Mouse (Mus musculus): Measurements from ENCODE around the gene Sh2b3.

The Sh2b3 gene

DNA sequence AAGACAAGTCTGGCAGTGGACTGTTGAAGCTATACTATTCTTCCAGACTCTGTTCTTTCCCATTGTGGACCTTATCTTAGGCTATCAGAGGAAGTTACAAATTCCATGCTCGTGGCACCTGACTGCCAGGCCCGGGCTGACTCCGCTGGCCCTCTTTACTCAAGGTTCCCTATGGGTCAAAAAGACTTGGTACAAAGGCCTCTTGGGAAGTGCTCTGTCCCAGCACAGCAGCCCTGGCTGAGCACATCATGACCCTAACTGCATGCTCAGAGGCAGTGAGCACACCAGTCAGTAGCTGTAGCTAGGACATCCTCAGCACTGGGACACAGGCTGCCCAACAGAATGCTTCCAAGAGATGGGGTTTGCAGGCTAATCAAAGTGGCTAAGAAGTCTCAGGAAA lies 16.8 kb downstream of the Sh2b3 start:
- CTCF ChIA-PET = interaction anchor here in 3 of 4 experiments (0.6 to 1.2 kb wide), 6 partner anchors 8 to 402 kb away, joined by 3 to 17 read pairs (median 3); no protein-coding TSS in a partner anchor
- POLR2A ChIA-PET = interaction anchor here in 2 of 4 experiments (0.7 to 4.6 kb wide), 11 partner anchors 9 to 181 kb away, joined by 3 to 21 read pairs (median 4); partner anchors contain the start of gene Sh2b3 (in 1 of the 2)

DNA sequence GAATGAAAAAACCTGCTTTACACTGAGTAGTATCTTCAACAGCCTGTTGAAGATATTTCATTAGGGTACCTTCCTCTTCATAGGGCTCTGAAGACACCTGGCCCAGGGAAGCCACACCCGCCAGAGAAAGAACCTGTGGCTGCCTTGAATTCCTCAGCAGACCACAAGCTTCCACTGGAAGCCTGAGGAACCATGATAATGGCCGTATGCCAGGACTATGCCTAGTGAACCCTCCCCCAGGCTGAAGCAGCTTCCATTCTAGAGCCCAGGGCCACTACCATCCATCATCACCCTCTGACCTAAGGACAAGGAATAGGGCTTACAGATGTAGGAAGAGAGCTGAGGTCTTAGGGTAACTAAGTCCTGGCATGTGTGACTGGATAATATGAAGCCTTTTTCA lies 17.3 kb downstream of the Sh2b3 start:
- POLR2A ChIA-PET = interaction anchor here in 3 of 4 experiments (0.6 to 4.6 kb wide), 9 partner anchors 9 to 73 kb away, joined by 3 to 21 read pairs (median 4); partner anchors contain the start of gene Sh2b3 (in 1 of the 3)
- CTCF ChIA-PET = interaction anchor here in 2 of 4 experiments (0.6 to 1.2 kb wide), 2 partner anchors 8 to 403 kb away, joined by 3 to 4 read pairs; no protein-coding TSS in a partner anchor

DNA sequence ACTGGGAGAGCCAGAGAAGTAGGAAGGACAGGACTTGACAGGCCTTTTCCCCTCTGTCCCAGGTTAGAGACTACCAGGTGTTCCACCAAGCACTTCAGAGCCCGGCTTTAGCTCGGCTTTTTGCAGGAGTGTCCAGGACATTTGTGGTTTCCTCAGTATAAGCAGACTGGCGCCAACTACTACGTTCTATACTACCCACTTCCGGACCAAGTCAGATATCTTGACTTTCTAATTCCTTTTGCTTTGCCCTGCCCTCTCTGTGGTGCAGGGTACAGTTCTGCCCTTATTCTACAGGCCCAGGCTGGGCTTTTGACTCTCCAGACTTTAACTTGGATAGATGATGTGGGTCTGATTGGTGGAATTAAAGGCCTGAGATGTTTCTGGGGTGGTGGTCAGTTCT lies 17.9 kb downstream of the Sh2b3 start:
- ChIA-PET CTCF (interaction anchor here in 1 of 4 experiments (0.7 to 1.2 kb wide), 2 partner anchors 9 to 10 kb away, joined by 3 to 5 read pairs; no protein-coding TSS in a partner anchor), POLR2A (interaction anchor here in 3 of 4 experiments (0.6 to 5.1 kb wide), 8 partner anchors 8 to 74 kb away, joined by 3 to 39 read pairs (median 16); partner anchors contain the start of gene Sh2b3 (in 2 of the 3))

DNA sequence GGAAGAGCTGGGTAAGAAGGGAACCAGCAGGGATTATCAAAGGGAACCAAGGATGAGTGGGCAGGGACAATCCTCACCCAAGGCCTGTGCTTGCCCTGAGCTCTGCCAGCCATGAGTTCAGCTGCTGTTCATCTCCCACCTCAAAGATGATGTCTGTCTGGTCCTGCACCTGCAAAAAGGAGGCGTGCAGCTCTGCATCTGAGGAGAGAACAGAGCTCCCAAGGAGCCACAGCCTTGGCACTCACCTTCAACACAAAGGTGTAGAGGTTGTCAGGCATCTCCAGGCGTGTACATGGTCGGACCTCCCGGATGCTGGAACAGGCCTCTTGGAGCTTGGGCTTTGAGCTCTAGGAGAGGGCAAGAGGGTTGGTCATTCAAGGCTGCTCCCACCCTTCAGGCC lies 18.6 kb downstream of the Sh2b3 start:
- ChIA-PET CTCF (interaction anchor here in 1 of 4 experiments (0.7 to 1.2 kb wide), 2 partner anchors 9 to 10 kb away, joined by 3 to 5 read pairs; no protein-coding TSS in a partner anchor), POLR2A (interaction anchor here in 2 of 4 experiments (0.8 to 5.1 kb wide), 7 partner anchors 8 to 45 kb away, joined by 3 to 39 read pairs (median 21); partner anchors contain the start of gene Sh2b3 (in 2 of the 2))

DNA sequence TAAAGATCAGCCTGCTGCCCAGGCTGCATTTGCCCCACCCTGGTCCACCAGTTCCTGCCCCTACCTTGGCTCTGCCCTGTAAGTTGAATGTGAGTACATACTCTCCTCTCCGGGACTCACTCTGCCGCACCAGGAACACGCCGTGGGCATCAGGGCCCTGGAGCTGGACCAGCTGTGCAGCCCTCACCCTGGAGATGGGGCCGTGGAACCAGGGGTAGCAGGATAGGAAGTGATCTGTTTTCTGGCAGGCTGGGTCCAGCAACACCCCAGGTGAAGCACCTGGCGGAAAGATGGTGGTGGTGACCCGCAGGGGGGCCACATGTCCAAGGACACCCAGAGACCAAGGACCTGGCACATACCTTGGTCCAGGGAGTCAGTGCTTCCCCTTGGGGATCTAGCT lies 19.0 kb downstream of the Sh2b3 start:
- POLR2A ChIA-PET = interaction anchor here in 3 of 4 experiments (0.7 to 5.1 kb wide), 10 partner anchors 9 to 54 kb away, joined by 3 to 39 read pairs (median 10); partner anchors contain the start of gene Sh2b3 (in 2 of the 3)
- CTCF ChIA-PET = interaction anchor here in 2 of 4 experiments (0.9 to 1.2 kb wide), 2 partner anchors 9 to 52 kb away, joined by 3 to 5 read pairs; no protein-coding TSS in a partner anchor

DNA sequence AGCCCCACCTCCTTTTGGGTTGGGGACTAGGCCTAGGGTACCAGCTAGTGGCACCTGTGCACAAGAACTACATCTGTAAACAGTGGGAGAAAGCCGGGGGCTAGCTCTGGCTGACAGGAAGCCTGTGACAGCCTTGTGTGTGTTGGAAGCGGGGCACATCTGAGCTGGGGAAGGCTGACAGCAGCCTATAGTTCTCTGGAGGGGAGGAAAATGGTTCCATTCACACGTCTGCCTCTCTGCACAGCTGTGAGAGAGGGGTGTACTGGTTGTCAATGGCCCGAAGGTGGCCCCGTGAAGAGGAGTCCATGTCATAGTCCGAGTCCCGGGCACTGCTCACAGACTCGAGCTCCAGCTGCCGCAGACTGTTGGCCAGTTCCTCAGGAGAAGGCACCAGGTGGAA lies 19.9 kb downstream of the Sh2b3 start:
- CTCF ChIA-PET = interaction anchor here (0.6 to 1.5 kb wide), 13 partner anchors 11 to 506 kb away, joined by 3 to 7 read pairs (median 3); no protein-coding TSS in a partner anchor
- POLR2A ChIA-PET = interaction anchor here (0.7 to 5.1 kb wide), 13 partner anchors 10 to 107 kb away, joined by 3 to 39 read pairs (median 4); partner anchors contain the start of genes Sh2b3 (in 3 of the 4), Atxn2 (in 1 of the 4) and Pheta1 (in 1 of the 4)

DNA sequence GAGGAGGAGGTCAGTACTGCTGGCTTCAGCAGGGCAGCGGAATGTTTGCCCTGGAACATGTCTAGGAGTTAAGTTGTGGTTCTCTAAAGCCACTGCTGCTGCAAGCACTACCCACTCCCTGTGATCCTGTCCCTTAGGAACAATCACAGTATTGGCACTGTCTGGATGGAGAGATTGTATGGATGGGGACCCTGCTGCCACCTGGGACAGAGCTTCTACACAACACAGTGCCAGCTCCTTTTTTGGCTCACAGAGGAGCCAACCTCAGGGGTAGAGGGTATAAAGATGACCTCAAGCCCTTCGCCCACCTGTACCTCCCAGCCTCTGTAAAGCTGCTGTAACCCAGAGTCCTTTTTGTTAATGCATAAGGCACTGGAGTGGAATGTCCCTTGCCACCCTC lies 20.8 kb downstream of the Sh2b3 start:
- ChIA-PET CTCF (interaction anchor here (0.8 to 1.5 kb wide), 6 partner anchors 12 to 272 kb away, joined by 3 to 9 read pairs (median 4); no protein-coding TSS in a partner anchor), POLR2A (interaction anchor here (0.6 to 5.1 kb wide), 11 partner anchors 10 to 134 kb away, joined by 3 to 39 read pairs (median 3); partner anchors contain the start of genes Sh2b3 (in 3 of the 4) and Atxn2 (in 1 of the 4))

DNA sequence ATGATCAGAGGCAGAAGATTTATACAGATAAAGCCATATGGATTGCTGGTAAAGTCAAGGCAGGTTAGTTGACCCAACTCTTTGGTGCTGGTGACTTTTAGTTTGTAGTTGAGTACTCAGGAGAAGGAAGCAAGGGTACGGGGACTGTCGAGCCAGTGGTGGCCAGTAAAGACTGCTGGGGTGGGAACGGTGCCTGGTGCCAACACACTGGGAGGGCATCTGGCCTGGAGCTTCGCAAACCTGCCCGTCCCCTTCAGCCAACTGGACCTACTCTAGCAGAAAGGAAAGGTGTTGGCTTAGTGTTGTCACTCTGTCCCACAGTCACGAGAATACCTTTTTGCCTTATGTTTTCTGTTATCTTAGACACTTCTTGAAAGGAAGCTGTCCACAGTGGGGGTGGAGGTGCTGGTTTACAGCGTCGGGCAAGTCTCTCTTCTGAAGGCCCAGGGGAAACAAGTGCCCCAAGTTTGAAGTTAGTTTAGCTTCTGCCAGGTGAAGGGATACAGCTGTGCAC lies 21.5 kb downstream of the Sh2b3 start:
- ChIA-PET POLR2A (interaction anchor here in 3 of 4 experiments (0.8 to 5.1 kb wide), 6 partner anchors 11 to 27 kb away, joined by 3 to 39 read pairs (median 13); partner anchors contain the start of gene Sh2b3 (in 2 of the 3)), CTCF (interaction anchor here in 1 of 4 experiments (1.2 to 1.5 kb wide), 3 partner anchors 30 to 273 kb away, joined by 3 to 5 read pairs (median 4); no protein-coding TSS in a partner anchor)

DNA sequence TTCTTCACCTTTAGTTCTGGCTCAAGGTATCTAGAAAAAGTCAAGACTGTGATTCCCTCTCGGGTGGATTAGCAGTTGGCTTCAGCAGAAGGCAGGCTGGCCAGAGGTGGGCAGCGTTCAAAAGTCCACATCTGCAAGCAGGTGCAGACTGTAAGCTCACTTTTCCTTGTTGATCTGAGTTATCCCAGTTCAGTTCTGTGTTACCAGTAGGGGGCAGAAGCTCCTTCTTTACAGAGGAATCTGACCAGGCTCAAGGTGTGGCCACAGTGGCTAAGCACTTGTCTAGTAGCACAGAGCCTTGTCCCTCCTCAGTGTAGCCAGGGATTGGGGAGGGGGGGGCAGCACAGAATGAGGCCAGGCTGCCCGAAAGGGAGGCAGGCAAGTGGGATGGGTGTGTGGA lies 22.4 kb downstream of the Sh2b3 start:
- ChIA-PET POLR2A (interaction anchor here (0.5 to 5.1 kb wide), 18 partner anchors 8 to 246 kb away, joined by 3 to 39 read pairs (median 4); partner anchors contain the start of gene Sh2b3 (in 2 of the 4)), CTCF (interaction anchor here (0.5 to 1.6 kb wide), 65 partner anchors 8 to 551 kb away, joined by 3 to 13 read pairs (median 3); partner anchors contain the start of gene Sh2b3 (in 2 of the 4))

DNA sequence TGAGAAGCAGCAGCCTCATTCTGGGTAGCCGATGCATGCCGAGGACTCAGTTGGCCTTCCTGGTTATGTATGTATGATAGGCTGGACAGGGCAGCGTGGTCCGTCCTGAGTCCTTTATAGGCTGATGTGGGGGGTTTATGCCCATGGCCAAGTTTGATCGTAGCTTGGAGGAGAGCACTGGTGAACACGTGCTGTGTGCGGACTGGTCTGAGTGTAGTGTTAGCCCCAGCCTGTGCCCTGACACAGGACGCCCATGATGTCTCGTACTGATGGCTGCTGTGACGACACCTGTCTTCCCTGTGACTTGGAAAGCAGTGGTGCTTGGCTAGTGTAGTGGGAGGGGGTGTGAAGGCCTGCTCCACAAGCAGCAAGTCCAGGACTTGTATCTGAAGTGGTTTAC lies 23.7 kb downstream of the Sh2b3 start:
- ChIA-PET POLR2A (interaction anchor here in 3 of 4 experiments (0.9 to 3.9 kb wide), 7 partner anchors 14 to 24 kb away, joined by 3 to 13 read pairs (median 4); no protein-coding TSS in a partner anchor), CTCF (interaction anchor here in 2 of 4 experiments (0.6 to 1.2 kb wide), 2 partner anchors 27 to 37 kb away, joined by 5 read pairs; no protein-coding TSS in a partner anchor)

DNA sequence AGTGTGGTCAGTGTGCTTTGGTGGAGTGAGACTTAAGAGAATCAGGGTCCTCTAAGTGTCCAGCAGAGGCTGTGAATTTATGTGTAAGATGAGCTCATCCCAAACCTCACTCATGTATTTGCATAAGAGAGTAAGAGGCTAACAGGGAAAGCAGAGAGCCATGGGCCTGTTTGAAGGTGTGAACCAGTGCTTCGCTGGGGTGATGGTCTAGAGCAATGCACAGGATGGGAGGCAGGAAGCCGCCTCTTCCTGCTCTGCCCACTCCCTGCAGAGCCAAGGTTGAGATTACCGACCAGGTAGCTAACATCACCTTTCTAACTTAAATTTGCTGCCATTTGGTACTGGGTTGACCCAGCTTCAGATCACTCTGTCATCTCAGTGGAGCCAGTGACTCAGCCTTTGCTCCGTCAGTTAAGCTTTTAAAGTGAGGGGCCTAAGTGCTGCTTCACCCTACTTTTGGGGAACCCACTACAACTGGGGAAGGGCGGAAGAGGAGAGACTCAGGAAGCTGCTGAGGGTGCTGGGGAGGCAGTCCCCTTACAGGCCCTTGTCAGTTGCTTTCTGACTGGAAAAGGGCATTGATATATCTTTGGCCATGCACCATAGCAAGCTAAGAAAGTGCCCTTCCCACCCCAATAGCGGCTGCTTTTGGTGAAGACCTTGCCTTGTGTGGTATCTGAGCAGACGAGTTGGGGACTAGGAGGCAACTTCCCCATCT lies 24.8 kb downstream of the Sh2b3 start:
- ChIA-PET POLR2A (interaction anchor here in 3 of 4 experiments (0.6 to 3.9 kb wide), 17 partner anchors 10 to 565 kb away, joined by 3 to 13 read pairs (median 3); partner anchors contain the start of gene Sh2b3 (in 1 of the 3)), CTCF (interaction anchor here in 1 of 4 experiments (1.3 to 1.4 kb wide), 2 partner anchors 8 to 976 kb away, joined by 3 read pairs; no protein-coding TSS in a partner anchor)

DNA sequence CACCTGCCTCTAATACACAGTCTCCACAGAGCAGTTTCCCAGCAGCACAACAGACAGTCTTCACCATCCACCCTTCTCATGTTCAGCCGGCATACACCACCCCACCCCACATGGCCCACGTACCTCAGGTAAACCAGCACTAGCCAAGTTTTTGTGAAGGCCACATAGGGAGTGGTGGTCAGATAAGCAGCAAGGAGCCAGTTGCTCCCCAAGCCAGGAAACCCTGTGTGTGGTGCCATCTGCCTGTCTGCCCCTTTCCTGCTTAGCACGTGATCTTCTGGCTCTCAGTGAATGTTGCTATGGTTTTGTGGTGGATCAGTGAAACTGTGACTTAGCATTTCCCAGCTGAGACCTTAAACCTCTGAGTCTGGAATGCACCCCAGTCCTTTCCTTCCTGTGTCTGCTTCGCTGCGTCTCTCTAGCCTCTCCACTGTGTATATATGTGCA lies 25.9 kb downstream of the Sh2b3 start:
- POLR2A ChIA-PET = interaction anchor here in 3 of 4 experiments (0.6 to 3.9 kb wide), 11 partner anchors 9 to 353 kb away, joined by 3 to 13 read pairs (median 5); partner anchors contain the start of gene Sh2b3 (in 2 of the 3)
- CTCF ChIA-PET = interaction anchor here in 1 of 4 experiments (1.3 kb wide), 1 partner anchor 9 kb away, joined by 3 read pairs; no protein-coding TSS in a partner anchor

DNA sequence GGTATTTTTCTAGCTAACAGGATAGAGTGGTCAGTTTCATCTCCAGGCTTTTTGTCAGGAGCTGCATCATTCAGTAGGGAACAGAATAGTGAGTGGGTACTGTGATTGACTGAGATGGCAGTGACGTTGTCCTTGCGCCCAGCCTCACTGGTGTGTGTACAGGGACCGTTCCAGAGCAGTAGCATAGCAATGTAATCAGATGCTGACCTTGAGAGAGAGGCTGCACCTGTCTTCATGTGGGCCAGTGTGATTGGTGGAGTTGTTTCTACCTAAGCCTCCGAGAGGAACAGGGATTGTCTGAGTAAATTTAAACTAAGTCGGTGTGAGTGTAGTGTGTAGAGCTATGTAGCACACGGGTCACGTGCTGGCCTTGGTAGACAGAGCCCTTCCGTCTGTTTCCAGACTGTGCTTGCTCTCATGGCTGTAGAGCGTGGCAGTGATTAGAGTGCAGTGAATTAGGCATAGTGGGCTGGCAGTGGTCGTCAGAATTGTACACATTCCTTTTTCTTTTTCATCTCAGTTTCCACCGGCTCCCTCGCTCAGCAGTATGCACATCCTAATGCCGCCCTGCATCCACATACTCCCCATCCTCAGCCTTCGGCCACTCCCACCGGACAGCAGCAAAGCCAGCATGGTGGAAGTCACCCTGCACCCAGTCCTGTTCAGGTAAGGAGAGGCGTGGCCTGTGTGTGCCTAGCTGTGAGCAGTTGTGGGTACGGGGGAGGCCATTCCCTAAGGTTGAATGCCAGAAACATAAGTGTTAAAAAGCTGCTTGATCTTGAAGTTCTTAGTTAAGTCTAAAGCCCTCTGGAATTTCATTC lies 26.9 kb downstream of the Sh2b3 start:
- POLR2A ChIA-PET = interaction anchor here in 3 of 4 experiments (0.6 to 2.4 kb wide), 7 partner anchors 10 to 52 kb away, joined by 3 to 6 read pairs (median 4); partner anchors contain the start of gene Sh2b3 (in 1 of the 3)

DNA sequence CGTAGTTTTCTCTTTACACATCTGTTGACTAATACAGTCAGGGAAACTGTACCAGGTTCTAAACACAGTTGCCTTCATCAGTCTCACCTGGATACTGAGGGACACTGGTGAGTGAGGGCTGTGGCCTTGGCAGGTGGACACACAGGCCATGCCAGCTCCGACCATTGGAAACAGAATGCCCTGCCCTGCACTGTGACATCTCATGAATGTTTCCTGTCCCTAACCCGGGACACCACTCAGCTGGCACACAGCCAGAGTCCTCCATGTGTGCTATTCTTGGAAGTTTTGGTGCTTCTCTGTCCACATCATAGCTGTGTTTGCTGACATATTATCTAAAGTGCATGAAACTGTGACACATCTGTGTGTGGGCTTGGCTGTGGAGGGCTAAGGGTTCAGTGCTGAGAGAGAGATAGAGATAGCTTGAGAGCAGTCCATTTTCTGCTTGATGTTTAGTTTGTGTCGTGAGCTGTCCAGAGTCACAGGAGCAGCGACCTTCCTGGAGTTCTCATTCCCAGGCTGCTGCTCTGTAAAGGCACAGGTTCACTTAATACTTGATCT lies 27.7 kb downstream of the Sh2b3 start:
- CTCF ChIA-PET = interaction anchor here in 1 of 4 experiments (1.0 to 2.0 kb wide), 2 partner anchors 9 to 1436 kb away, joined by 3 to 5 read pairs; no protein-coding TSS in a partner anchor
- POLR2A ChIA-PET = interaction anchor here in 3 of 4 experiments (0.6 to 2.4 kb wide), 6 partner anchors 9 to 52 kb away, joined by 3 to 6 read pairs (median 4); partner anchors contain the start of gene Sh2b3 (in 1 of the 3)

More for the DNA sequence above, 26.9 kb downstream of the Sh2b3 start:
- CTCF ChIA-PET = interaction anchor here in 1 of 4 experiments (0.6 to 2.0 kb wide), 4 partner anchors 8 to 1435 kb away, joined by 3 to 5 read pairs (median 4); no protein-coding TSS in a partner anchor

DNA sequence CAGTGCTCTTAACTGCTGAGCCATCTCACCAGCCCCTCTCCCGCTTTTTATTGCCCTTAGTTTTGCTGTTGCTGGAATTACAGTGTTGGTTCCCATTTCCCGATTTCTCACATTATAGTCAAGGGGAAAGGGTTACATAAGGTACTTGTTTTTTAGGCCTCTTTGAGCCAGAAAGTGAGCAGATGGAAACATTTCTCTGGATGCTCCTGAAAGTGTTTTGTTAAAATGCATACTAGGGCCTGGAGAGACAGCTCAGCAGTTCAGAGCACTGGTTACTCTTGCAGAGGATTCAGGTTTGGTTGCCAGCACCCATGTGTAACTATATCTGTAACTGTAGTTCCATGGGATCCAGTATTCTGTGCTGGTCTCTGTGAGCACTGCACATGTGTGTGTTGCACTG lies 29.2 kb downstream of the Sh2b3 start:
- ChIA-PET POLR2A (no interaction called here), CTCF (interaction anchor here in 1 of 4 experiments (2.0 kb wide), 1 partner anchor 11 kb away, joined by 5 read pairs; no protein-coding TSS in a partner anchor)

DNA sequence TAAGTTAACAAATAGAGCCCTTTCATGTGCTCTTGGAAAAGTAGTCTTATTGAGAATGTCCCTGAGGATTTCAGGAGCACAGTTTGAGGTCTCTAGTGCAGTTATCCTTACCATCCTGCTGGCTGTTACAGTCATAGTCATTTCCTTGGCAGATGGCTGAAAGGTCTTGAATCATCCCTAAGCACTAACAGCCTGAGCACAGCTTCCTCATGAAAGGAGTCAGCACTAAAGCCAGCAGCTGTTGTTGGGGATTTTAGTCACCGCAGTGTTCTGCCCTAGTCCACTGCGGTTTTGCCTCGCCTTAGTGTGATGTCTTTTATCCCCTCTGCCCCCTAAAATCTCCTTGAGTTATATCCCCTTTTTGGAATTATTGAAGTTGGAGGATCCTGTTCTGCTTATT lies 30.3 kb downstream of the Sh2b3 start:
- ChIA-PET POLR2A (interaction anchor here in 2 of 4 experiments (0.5 to 3.0 kb wide), 5 partner anchors 9 to 911 kb away, joined by 3 to 8 read pairs (median 4); partner anchors contain the start of gene Sh2b3 (in 1 of the 2)), CTCF (interaction anchor here in 3 of 4 experiments (0.5 to 1.5 kb wide), 3 partner anchors 8 kb away, joined by 3 to 10 read pairs (median 4); no protein-coding TSS in a partner anchor)

Measured in embryonic stem cell, embryonic (primary cell).